Comparison of ENCODE assay signal across 13 mouse cellular contexts in genomic region chr8:78719279-78720040, GRCm38 (mm10).
DNase-seq lines count a peak whose midpoint lies in the region; ATAC-seq and TF ChIP-seq lines count a peak whose summit lies in the region.
"Had no signal": no experiment of that assay in that cellular context is flagged by ENCODE, and none has a peak within 500 bp of the region (broad histone marks: within the 10 kb centered on the region; RNA-seq: fewer than 3 reads in every experiment).

No protein-coding gene starts in this region.

- H3K9ac ChIP-seq in heart, embryonic 13.5 days, result no peak overlapping the region
- no peak overlapping the region for H3K9ac ChIP-seq in liver, postnatal 0 days (replicated peaks)
- H3K9ac ChIP-seq in liver, embryonic 12.5 days, result no peak overlapping the region
- H3K9ac ChIP-seq in ES-Bruce4 (ENCODE audit: low read depth, poor library complexity, severe bottlenecking), result no peak overlapping the region
- H3K9ac ChIP-seq: embryonic facial prominence, embryonic 13.5 days had no signal

- no peak for DNase-seq in heart, postnatal 14 days
- DNase-seq in liver, postnatal 0 days, result no peak
- DNase-seq in induced T-regulatory cell, adult 2 months (ENCODE audit: low read depth), result peak; percentile 28
- no peak for DNase-seq in cerebellum, postnatal 10 days
- DNase-seq: adrenal gland, adult 2 months; cerebellum, adult 18-20 months; kidney, adult 8-10 months had no signal

- ATAC-seq in heart, embryonic 13.5 days (ENCODE audit: extremely low read depth, insufficient number of reproducible peaks, low FRiP score, low TSS enrichment), result no peak
- no peak for ATAC-seq in liver, postnatal 0 days
- no peak for ATAC-seq in liver, embryonic 12.5 days
- ATAC-seq in inflammation-experienced regulatory T-cells, adult 6 months, result no peak
- ATAC-seq: forebrain, embryonic 16.5 days had no signal

- intact Hi-C loops in heart, postnatal 14 days (cut with DNase I), result no loop called here

- WGBS in heart, embryonic 13.5 days, result 74% methylated on average over 10 of the region's 10 CpGs
- 88% methylated on average over 10 of the region's 10 CpGs for WGBS in liver, postnatal 0 days (ENCODE audit: insufficient replicate concordance)
- WGBS in liver, embryonic 12.5 days (ENCODE audit: insufficient replicate concordance), result 78% methylated on average over 10 of the region's 10 CpGs

- no peaks in the 10 kb centered on the region for H3K27me3 ChIP-seq in heart, embryonic 13.5 days (replicated peaks)
- H3K27me3 ChIP-seq in liver, postnatal 0 days (ENCODE audit: insufficient read depth, low read length), result no peaks in the 10 kb centered on the region
- H3K27me3 ChIP-seq in liver, embryonic 12.5 days (replicated peaks), result no peaks in the 10 kb centered on the region
- no peaks in the 10 kb centered on the region for H3K27me3 ChIP-seq in ES-Bruce4 (ENCODE audit: control insufficient read depth, insufficient read depth, low read length, poor library complexity, severe bottlenecking)
- H3K27me3 ChIP-seq: embryonic facial prominence, embryonic 13.5 days had no signal

- H3K27ac ChIP-seq in heart, embryonic 13.5 days (replicated peaks), result peak overlapping the region; percentile 80
- H3K27ac ChIP-seq in liver, postnatal 0 days (ENCODE audit: low read depth), result no peak overlapping the region
- H3K27ac ChIP-seq in liver, embryonic 12.5 days, result no peak overlapping the region
- H3K27ac ChIP-seq in ES-Bruce4 (ENCODE audit: insufficient read depth, low read length), result peak overlapping the region; percentile 84
- H3K27ac ChIP-seq: embryonic facial prominence, embryonic 13.5 days had no signal

- TF ChIP-seq CTCF in liver, postnatal 0 days (IDR thresholded peaks at IDR 0.05; ENCODE audit: low read depth), result peak; percentile 51
- TF ChIP-seq CTCF in ES-Bruce4 (IDR thresholded peaks at IDR 0.05; ENCODE audit: low read depth, low read length), result peak; percentile 71

- TF ChIP-seq EP300 in liver, postnatal 0 days (IDR thresholded peaks at IDR 0.05; ENCODE audit: low read depth), result no peak
- TF ChIP-seq EP300 in ES-Bruce4 (IDR thresholded peaks at IDR 0.05; ENCODE audit: insufficient read depth, low read depth, low read length), result no peak

- peaks cover 43% of the 10 kb centered on the region for H3K4me1 ChIP-seq in heart, embryonic 13.5 days
- no peaks in the 10 kb centered on the region for H3K4me1 ChIP-seq in liver, postnatal 0 days (ENCODE audit: insufficient read depth)
- peaks cover 8% of the 10 kb centered on the region; the same call in 1 of the 2 replicates for H3K4me1 ChIP-seq in liver, embryonic 12.5 days
- peaks cover 8% of the 10 kb centered on the region for H3K4me1 ChIP-seq in ES-Bruce4 (ENCODE audit: control insufficient read depth, insufficient read depth, low read length)

- peaks cover 15% of the 10 kb centered on the region; the same call in 1 of the 2 replicates for H3K36me3 ChIP-seq in heart, embryonic 13.5 days
- H3K36me3 ChIP-seq in liver, postnatal 0 days (replicated peaks; ENCODE audit: insufficient read depth, low read length), result no peaks in the 10 kb centered on the region
- H3K36me3 ChIP-seq in liver, embryonic 12.5 days, result peaks cover 10% of the 10 kb centered on the region; the same call in 1 of the 2 replicates
- no peaks in the 10 kb centered on the region for H3K36me3 ChIP-seq in ES-Bruce4 (ENCODE audit: control insufficient read depth, insufficient read depth, low read length, poor library complexity, severe bottlenecking)

- TF ChIP-seq POLR2A in ES-Bruce4 (IDR thresholded peaks at IDR 0.05; ENCODE audit: insufficient read depth, low read length), result no peak

- H3K4me2 ChIP-seq in heart, embryonic 13.5 days, result no peak overlapping the region
- H3K4me2 ChIP-seq in liver, postnatal 0 days (ENCODE audit: low read depth, low read length), result no peak overlapping the region
- H3K4me2 ChIP-seq in liver, embryonic 12.5 days, result no peak overlapping the region
- H3K4me2 ChIP-seq: embryonic facial prominence, embryonic 13.5 days had no signal

- no peak overlapping the region for H3K4me3 ChIP-seq in heart, embryonic 13.5 days
- no peak overlapping the region for H3K4me3 ChIP-seq in liver, postnatal 0 days (ENCODE audit: low read depth, low read length)
- no peak overlapping the region for H3K4me3 ChIP-seq in liver, embryonic 12.5 days
- no peak overlapping the region for H3K4me3 ChIP-seq in ES-Bruce4 (ENCODE audit: low read depth, low read length)
- H3K4me3 ChIP-seq: embryonic facial prominence, embryonic 13.5 days had no signal

- H3K9me3 ChIP-seq in heart, embryonic 13.5 days, result no peaks in the 10 kb centered on the region
- no peaks in the 10 kb centered on the region for H3K9me3 ChIP-seq in liver, postnatal 0 days (ENCODE audit: low read length)
- H3K9me3 ChIP-seq in liver, embryonic 12.5 days (replicated peaks), result no peaks in the 10 kb centered on the region; the same call in 1 of the 2 replicates
- H3K9me3 ChIP-seq in ES-Bruce4 (replicated peaks; ENCODE audit: control insufficient read depth, insufficient read depth, low read length, poor library complexity, severe bottlenecking), result no peaks in the 10 kb centered on the region

Comparison
In these comparisons a context has a peak if more than half of its experiments do, and no peak if none do; other contexts are left out.
1. H3K27ac ChIP-seq: peak in heart, embryonic 13.5 days (single experiment) and ES-Bruce4 (single experiment); none in liver, postnatal 0 days (single experiment) and liver, embryonic 12.5 days (single experiment).